Mouse (Mus musculus): ENCODE data around the gene Tldc1. TPM values are rescaled to one million over a fixed set of nuclear protein-coding genes. Genes with fewer than 3 reads are reported as not detected.

Gene Tldc1
- polyA plus RNA-seq, 1 experiment from 2014 or later = 11.8 TPM

- Histone ChIP-seq H3K9me3 (no peaks in the 10 kb centered on the region), H3K27ac (no peak overlapping the region), H3K27me3 (no peaks in the 10 kb centered on the region), H3K4me3 (no peak overlapping the region), H3K36me3 (peaks cover 44% of the 10 kb centered on the region), H3K4me2 (no peak overlapping the region), H3K9ac (no peak overlapping the region), H3K4me1 (replicated peaks) (peaks cover 63% of the 10 kb centered on the region)
- WGBS = 78% methylated on average over 12 of the region's 12 CpGs
- no peak for ATAC-seq (ENCODE audit: low FRiP score)
Measured at GRCm38 (mm10) chr8:119812650-119813431, 34.6 kb upstream of the Tldc1 start.

DNA sequence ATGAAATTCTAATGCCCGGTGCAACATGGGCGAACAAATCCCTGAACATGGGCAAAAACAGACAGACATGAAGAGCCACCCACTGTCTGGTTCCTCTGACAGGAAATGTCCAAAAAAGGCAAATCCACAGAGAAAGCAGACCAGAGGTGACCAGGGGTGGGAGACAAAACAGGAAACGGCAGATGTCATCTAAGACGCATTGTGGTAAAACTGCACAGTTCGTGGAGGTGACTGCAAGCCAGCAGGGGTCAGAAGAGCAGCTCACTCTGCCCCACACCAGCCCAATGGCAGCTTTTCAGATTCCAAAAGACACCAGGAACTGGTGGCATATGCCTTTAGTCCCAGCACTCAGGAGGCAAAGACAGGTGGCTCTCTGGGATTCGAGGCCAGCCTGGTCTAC lies 33.7 kb upstream of the Tldc1 start:
- Histone ChIP-seq H3K4me3 (no peak overlapping the region), H3K27ac (0 out of 2 replicates have a peak overlapping the region, but pooled peaks have one; percentile 35), H3K9ac (peak overlapping the region; percentile 35; the same call in 1 of the 2 replicates), H3K36me3 (peaks cover 44% of the 10 kb centered on the region), H3K9me3 (no peaks in the 10 kb centered on the region), H3K4me1 (replicated peaks) (peaks cover 59% of the 10 kb centered on the region), H3K27me3 (no peaks in the 10 kb centered on the region), H3K4me2 (no peak overlapping the region)
- ATAC-seq (ENCODE audit: low FRiP score) = no peak
- WGBS = 51% methylated on average over 6 of the region's 6 CpGs

GRCm38 (mm10) chr8:119810953-119811499 lies 32.8 kb upstream of the Tldc1 start:
- Histone ChIP-seq H3K4me2 (no peak overlapping the region), H3K27me3 (no peaks in the 10 kb centered on the region), H3K9ac (no peak overlapping the region), H3K4me3 (no peak overlapping the region), H3K9me3 (no peaks in the 10 kb centered on the region), H3K4me1 (replicated peaks) (peaks cover 60% of the 10 kb centered on the region), H3K27ac (peak overlapping the region; percentile 42), H3K36me3 (peaks cover 40% of the 10 kb centered on the region)
- WGBS = 81% methylated on average over 14 of the region's 14 CpGs
- no peak for ATAC-seq (ENCODE audit: low FRiP score)

DNA sequence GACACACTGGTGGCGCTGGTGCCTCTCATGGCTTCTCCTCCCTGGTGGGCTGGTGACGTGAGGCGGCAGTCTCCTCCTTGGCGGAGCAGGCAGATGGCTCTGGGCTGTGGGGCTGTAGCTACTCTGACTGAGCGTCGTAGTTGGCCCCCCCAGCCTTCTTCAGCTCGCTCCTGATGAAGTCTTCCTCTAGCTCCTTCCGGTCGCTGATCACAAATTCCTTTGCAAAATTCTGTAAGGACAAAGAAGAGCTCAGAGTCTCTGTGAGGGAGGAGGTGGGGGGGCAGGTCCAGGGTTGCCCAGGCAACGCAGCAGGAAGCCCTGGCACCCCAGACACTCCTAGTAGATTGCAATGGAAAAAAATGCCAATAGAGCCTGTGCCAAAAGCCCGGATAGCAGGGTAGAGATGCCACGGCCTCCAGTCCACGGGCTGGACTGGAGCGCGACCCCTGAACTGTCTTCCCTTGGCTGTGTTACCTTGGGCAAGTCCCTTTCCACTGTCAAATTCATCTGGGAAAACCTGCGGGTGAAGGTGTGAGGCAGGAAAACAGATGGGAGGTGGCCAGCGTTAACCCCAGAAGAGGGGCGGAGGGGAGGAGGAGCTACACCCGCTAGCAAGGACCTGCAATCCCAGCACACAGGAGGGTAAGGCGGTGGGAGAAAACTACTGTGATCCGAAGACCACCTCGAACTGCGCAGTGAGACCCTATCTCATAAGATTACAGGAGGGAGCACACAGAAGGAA lies 32.1 kb upstream of the Tldc1 start:
- H3K9me3 ChIP-seq = no peaks in the 10 kb centered on the region
- H3K4me3 ChIP-seq = no peak overlapping the region
- peak; percentile 30; the same call in 1 of the 2 replicates for ATAC-seq (ENCODE audit: low FRiP score)
- H3K9ac ChIP-seq = peak overlapping the region; percentile 46
- H3K27ac ChIP-seq = peak overlapping the region; percentile 42; the same call in 1 of the 2 replicates
- 0 out of 2 replicates have a peak overlapping the region, but pooled peaks have one; percentile 15 for H3K4me2 ChIP-seq
- 49% methylated on average over 23 of the region's 23 CpGs for WGBS
- H3K27me3 ChIP-seq = no peaks in the 10 kb centered on the region
- H3K36me3 ChIP-seq = peaks cover 32% of the 10 kb centered on the region
- peaks cover 65% of the 10 kb centered on the region for H3K4me1 ChIP-seq (replicated peaks)

DNA sequence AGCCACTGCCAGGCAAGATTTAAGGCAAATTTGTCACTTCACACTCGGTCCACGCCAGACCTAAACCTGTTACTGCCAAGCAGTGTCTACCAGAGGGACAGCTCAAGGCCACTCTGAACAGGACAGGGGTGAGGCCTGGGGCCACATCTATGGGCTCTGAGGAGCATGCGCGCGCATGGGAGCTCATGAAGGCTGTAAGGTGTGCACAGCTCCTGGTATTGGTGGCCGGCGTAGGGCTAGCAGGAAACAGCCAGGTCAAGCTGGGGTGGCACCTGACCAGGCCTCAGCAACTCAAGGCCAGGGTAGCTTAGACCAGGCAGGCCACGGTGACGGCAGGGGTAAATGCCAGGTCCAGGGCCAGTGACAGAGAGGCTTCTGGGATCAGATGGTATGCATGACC lies 31.4 kb upstream of the Tldc1 start:
- peaks cover 68% of the 10 kb centered on the region for H3K4me1 ChIP-seq (replicated peaks)
- peaks cover 26% of the 10 kb centered on the region for H3K36me3 ChIP-seq
- H3K9me3 ChIP-seq = no peaks in the 10 kb centered on the region
- 92% methylated on average over 9 of the region's 9 CpGs for WGBS
- ATAC-seq (ENCODE audit: low FRiP score) = no peak
- peak overlapping the region; percentile 42; the same call in 1 of the 2 replicates for H3K27ac ChIP-seq
- H3K4me2 ChIP-seq = no peak overlapping the region
- no peak overlapping the region for H3K4me3 ChIP-seq
- peak overlapping the region; percentile 46; the same call in 1 of the 2 replicates for H3K9ac ChIP-seq
- H3K27me3 ChIP-seq = no peaks in the 10 kb centered on the region

DNA sequence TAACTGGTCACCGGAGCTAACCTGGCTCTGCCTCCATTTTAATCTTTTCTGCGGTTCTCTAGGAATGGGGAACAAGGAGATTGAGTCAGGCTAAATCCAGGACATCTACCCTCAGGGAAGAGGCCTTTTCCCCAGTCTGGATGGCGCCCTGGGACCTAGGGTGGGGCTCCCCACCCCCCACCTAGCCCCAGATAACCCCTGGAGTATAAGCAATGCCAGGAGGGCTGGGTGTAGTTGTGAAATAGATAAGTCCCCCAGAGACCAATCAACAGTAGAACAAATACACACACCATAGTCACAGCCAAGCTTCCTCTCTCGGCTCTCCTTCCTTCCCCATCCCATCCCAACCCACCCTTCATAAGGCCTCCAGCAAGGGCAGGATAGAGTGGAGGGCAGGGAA lies 29.5 kb upstream of the Tldc1 start:
- H3K4me1 ChIP-seq (replicated peaks) = peaks cover 53% of the 10 kb centered on the region
- no peak overlapping the region for H3K4me2 ChIP-seq
- no peak for ATAC-seq (ENCODE audit: low FRiP score)
- no peak overlapping the region for H3K27ac ChIP-seq
- no peaks in the 10 kb centered on the region for H3K9me3 ChIP-seq
- H3K27me3 ChIP-seq = no peaks in the 10 kb centered on the region
- H3K36me3 ChIP-seq = peaks cover 18% of the 10 kb centered on the region
- no peak overlapping the region for H3K9ac ChIP-seq
- whole genome bisulfite sequencing = 93% methylated on average over 4 of the region's 4 CpGs
- H3K4me3 ChIP-seq = no peak overlapping the region

GRCm38 (mm10) chr8:119806422-119807263 lies 28.4 kb upstream of the Tldc1 start:
- Histone ChIP-seq H3K4me3 (no peak overlapping the region), H3K27me3 (no peaks in the 10 kb centered on the region), H3K4me1 (replicated peaks) (peaks cover 43% of the 10 kb centered on the region), H3K27ac (peak overlapping the region; percentile 73), H3K9ac (peak overlapping the region; percentile 43; the same call in 1 of the 2 replicates), H3K9me3 (no peaks in the 10 kb centered on the region), H3K36me3 (peaks cover 18% of the 10 kb centered on the region), H3K4me2 (no peak overlapping the region)
- peak; percentile 59 for ATAC-seq (ENCODE audit: low FRiP score)
- 63% methylated on average over 14 of the region's 14 CpGs for WGBS

- ATAC-seq (ENCODE audit: low FRiP score) = no peak
- Histone ChIP-seq H3K27me3 (no peaks in the 10 kb centered on the region), H3K4me3 (no peak overlapping the region), H3K4me1 (replicated peaks) (peaks cover 42% of the 10 kb centered on the region), H3K4me2 (no peak overlapping the region), H3K9me3 (no peaks in the 10 kb centered on the region), H3K36me3 (peaks cover 18% of the 10 kb centered on the region), H3K27ac (no peak overlapping the region), H3K9ac (no peak overlapping the region)
- WGBS = 56% methylated on average over 8 of the region's 8 CpGs
Measured at GRCm38 (mm10) chr8:119805275-119805674, 27.1 kb upstream of the Tldc1 start.

DNA sequence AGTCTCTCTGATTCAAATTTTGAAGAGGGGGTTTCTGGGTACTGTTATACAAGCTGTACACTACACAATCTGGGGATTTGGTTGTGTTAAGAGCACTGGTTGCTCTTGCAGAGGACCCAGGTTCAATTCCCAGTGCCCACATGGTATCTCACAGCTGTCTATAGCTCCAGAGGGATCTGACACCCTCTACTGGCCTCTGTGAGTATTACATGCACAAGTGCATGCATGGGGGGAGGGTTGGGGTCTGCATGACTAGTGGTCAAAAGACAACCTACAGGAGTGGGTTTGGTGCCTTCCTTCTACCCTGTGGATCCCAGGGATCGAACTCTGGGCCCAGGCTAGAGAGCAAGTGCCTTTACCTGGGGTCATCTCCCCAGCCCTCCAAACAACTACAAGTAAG lies 24.4 kb upstream of the Tldc1 start:
- H3K4me1 ChIP-seq (replicated peaks) = peaks cover 58% of the 10 kb centered on the region

GRCm38 (mm10) chr8:119801168-119801567 lies 23.0 kb upstream of the Tldc1 start:
- H3K27ac ChIP-seq = peak overlapping the region; percentile 76
- no peaks in the 10 kb centered on the region for H3K36me3 ChIP-seq
- H3K4me3 ChIP-seq = no peak overlapping the region
- H3K9me3 ChIP-seq = no peaks in the 10 kb centered on the region
- 5% methylated on average over 4 of the region's 4 CpGs for WGBS
- H3K4me2 ChIP-seq = no peak overlapping the region
- ATAC-seq (ENCODE audit: low FRiP score) = no peak
- peak overlapping the region; percentile 57; the same call in 1 of the 2 replicates for H3K9ac ChIP-seq
- peaks cover 45% of the 10 kb centered on the region for H3K4me1 ChIP-seq (replicated peaks)
- no peaks in the 10 kb centered on the region for H3K27me3 ChIP-seq

More for the DNA sequence above, 24.4 kb upstream of the Tldc1 start:
- Histone ChIP-seq H3K4me3 (no peak overlapping the region), H3K27me3 (no peaks in the 10 kb centered on the region), H3K9ac (no peak overlapping the region), H3K36me3 (no peaks in the 10 kb centered on the region; the same call in 1 of the 2 replicates), H3K4me2 (no peak overlapping the region), H3K27ac (no peak overlapping the region), H3K9me3 (no peaks in the 10 kb centered on the region)
- no peak for ATAC-seq (ENCODE audit: low FRiP score)
- 96% methylated on average over 1 of the region's 1 CpGs for WGBS

GRCm38 (mm10) chr8:119798965-119799264 lies 20.7 kb upstream of the Tldc1 start:
- peak overlapping the region; percentile 86 for H3K27ac ChIP-seq
- no peaks in the 10 kb centered on the region for H3K27me3 ChIP-seq
- no peak overlapping the region for H3K4me3 ChIP-seq
- H3K4me2 ChIP-seq = no peak overlapping the region; the same call in 1 of the 2 replicates
- ATAC-seq (ENCODE audit: low FRiP score) = no peak
- H3K9me3 ChIP-seq = no peaks in the 10 kb centered on the region
- H3K36me3 ChIP-seq = no peaks in the 10 kb centered on the region
- H3K4me1 ChIP-seq (replicated peaks) = peaks cover 36% of the 10 kb centered on the region
- WGBS = 53% methylated on average over 2 of the region's 2 CpGs
- peak overlapping the region; percentile 51; the same call in 1 of the 2 replicates for H3K9ac ChIP-seq
